Comparison of ENCODE assay signal across 8 mouse cellular contexts in the genomic region with DNA sequence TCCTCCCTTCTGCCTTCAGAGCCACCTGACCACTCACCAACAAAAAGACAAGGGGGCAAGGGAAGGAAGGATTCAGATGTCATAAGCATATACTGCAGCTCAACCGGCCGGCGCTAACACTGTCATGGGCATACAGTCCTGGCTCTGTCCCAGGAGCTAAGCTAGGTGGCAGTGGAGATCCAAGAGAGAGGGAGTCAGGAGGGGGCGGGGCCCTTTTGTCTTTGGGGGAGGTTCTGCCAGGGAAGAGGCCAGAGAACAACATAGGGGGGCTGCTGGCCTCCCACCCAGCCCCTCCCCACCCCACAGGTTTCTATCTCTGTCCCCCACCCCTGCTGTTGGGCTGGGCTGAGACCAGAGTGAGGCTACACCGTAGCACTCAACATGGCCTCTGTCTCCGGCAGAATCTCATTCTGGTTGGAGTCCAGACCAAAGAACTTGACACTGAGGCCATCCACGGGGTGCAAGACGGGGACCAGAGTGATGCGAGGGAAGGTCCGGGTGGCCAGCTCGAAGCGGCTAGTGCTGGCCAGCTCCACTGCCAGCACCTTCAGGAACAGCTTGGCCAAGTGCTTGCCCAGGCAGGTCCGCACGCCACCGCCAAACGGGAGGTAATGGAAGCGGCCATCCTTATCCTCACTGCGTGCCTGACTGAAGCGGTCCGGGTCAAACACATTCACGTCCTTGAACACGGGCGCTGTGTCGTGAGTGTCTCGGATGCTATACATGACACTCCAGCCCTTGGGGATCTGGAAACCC. TPM values are rescaled to one million over a fixed set of nuclear protein-coding genes. Genes with fewer than 3 reads are reported as not detected.
DNase-seq lines count a peak whose midpoint lies in the region; ATAC-seq and TF ChIP-seq lines count a peak whose summit lies in the region.

No protein-coding gene starts in this region.

- WGBS in lung, embryonic 16.5 days: 30% methylated on average over 25 of the region's 25 CpGs
- WGBS in embryonic facial prominence, embryonic 12.5 days: 33% methylated on average over 24 of the region's 25 CpGs
- 24% methylated on average over 25 of the region's 25 CpGs for WGBS in hindbrain, postnatal 0 days
- 32% methylated on average over 25 of the region's 25 CpGs for WGBS in neural tube, embryonic 13.5 days

- H3K36me3 ChIP-seq in lung, embryonic 16.5 days (ENCODE audit: control insufficient read depth, insufficient read depth, low read length): no peaks in the 10 kb centered on the region
- H3K36me3 ChIP-seq in embryonic facial prominence, embryonic 12.5 days: peaks cover 41% of the 10 kb centered on the region
- no peaks in the 10 kb centered on the region for H3K36me3 ChIP-seq in hindbrain, postnatal 0 days (ENCODE audit: insufficient read depth, low read length)
- H3K36me3 ChIP-seq in neural tube, embryonic 13.5 days: no peaks in the 10 kb centered on the region

- peaks cover 4% of the 10 kb centered on the region for H3K4me1 ChIP-seq in lung, embryonic 16.5 days (replicated peaks; ENCODE audit: control insufficient read depth, insufficient read depth, low read length)
- peaks cover 28% of the 10 kb centered on the region for H3K4me1 ChIP-seq in embryonic facial prominence, embryonic 12.5 days
- peaks cover 3% of the 10 kb centered on the region; the same call in 1 of the 2 replicates for H3K4me1 ChIP-seq in hindbrain, postnatal 0 days (ENCODE audit: insufficient read depth, low read length)
- H3K4me1 ChIP-seq in neural tube, embryonic 13.5 days (replicated peaks): peaks cover 14% of the 10 kb centered on the region

- no peak overlapping the region for H3K27ac ChIP-seq in lung, embryonic 16.5 days (ENCODE audit: low read length)
- no peak overlapping the region for H3K27ac ChIP-seq in embryonic facial prominence, embryonic 12.5 days
- no peak overlapping the region for H3K27ac ChIP-seq in hindbrain, postnatal 0 days
- no peak overlapping the region for H3K27ac ChIP-seq in neural tube, embryonic 13.5 days (replicated peaks)

- intact Hi-C loops in left cerebral cortex, postnatal 25 days (cut with DNase I): no loop called here

- H3K4me2 ChIP-seq in lung, embryonic 16.5 days (ENCODE audit: low read depth, low read length): 0 out of 2 replicates have a peak overlapping the region, but pooled peaks have one; percentile 19
- H3K4me2 ChIP-seq in embryonic facial prominence, embryonic 12.5 days (replicated peaks): peak overlapping the region; percentile 16; the same call in 1 of the 2 replicates
- H3K4me2 ChIP-seq in hindbrain, postnatal 0 days (ENCODE audit: low read depth, low read length): peak overlapping the region; percentile 25; the same call in 1 of the 2 replicates
- peak overlapping the region; percentile 22 for H3K4me2 ChIP-seq in neural tube, embryonic 13.5 days

- no peak for DNase-seq in lung, postnatal 36 days
- DNase-seq in hindbrain, postnatal 0 days (ENCODE audit: low spot score): peak; percentile 82
- no peak for DNase-seq in right cerebral cortex, postnatal 36 days (ENCODE audit: low spot score in 2 of 2)
- no peak for DNase-seq in left cerebral cortex, postnatal 25 days (ENCODE audit: low spot score in 2 of 2)

- peak; percentile 53 for TF ChIP-seq CTCF in hindbrain, postnatal 0 days (IDR thresholded peaks at IDR 0.05; ENCODE audit: low read depth)

- H3K9me3 ChIP-seq in lung, embryonic 16.5 days (ENCODE audit: control insufficient read depth, low read length): no peaks in the 10 kb centered on the region
- H3K9me3 ChIP-seq in embryonic facial prominence, embryonic 12.5 days: no peaks in the 10 kb centered on the region
- no peaks in the 10 kb centered on the region for H3K9me3 ChIP-seq in hindbrain, postnatal 0 days (ENCODE audit: low read length)
- H3K9me3 ChIP-seq in neural tube, embryonic 13.5 days: no peaks in the 10 kb centered on the region

- no peak overlapping the region for H3K4me3 ChIP-seq in lung, embryonic 16.5 days (ENCODE audit: low read length)
- H3K4me3 ChIP-seq in embryonic facial prominence, embryonic 12.5 days: no peak overlapping the region
- no peak overlapping the region for H3K4me3 ChIP-seq in hindbrain, postnatal 0 days (ENCODE audit: low read length)
- H3K4me3 ChIP-seq in neural tube, embryonic 13.5 days: peak overlapping the region; percentile 13; the same call in 1 of the 2 replicates

- peaks cover 2% of the 10 kb centered on the region; the same call in 1 of the 2 replicates for H3K27me3 ChIP-seq in lung, embryonic 16.5 days (ENCODE audit: control insufficient read depth, insufficient read depth, low read depth, low read length)
- H3K27me3 ChIP-seq in embryonic facial prominence, embryonic 12.5 days: peaks cover 19% of the 10 kb centered on the region; the same call in 1 of the 2 replicates
- H3K27me3 ChIP-seq in hindbrain, postnatal 0 days (ENCODE audit: insufficient read depth, low read length): 0 out of 2 replicates have a peak, but pooled peaks cover 6% of the 10 kb centered on the region
- peaks cover 65% of the 10 kb centered on the region for H3K27me3 ChIP-seq in neural tube, embryonic 13.5 days

- no peak overlapping the region for H3K9ac ChIP-seq in lung, embryonic 16.5 days (ENCODE audit: low read length)
- no peak overlapping the region for H3K9ac ChIP-seq in embryonic facial prominence, embryonic 12.5 days
- H3K9ac ChIP-seq in hindbrain, postnatal 0 days (replicated peaks; ENCODE audit: low read length): no peak overlapping the region
- H3K9ac ChIP-seq in neural tube, embryonic 13.5 days: no peak overlapping the region

- 0 out of 2 replicates have a peak, but pooled peaks have one; percentile 52 for ATAC-seq in lung, embryonic 16.5 days (ENCODE audit: low read depth)
- ATAC-seq in embryonic facial prominence, embryonic 12.5 days (ENCODE audit: insufficient number of reproducible peaks, insufficient read depth, low FRiP score, low TSS enrichment): no peak; the same call in 1 of the 2 replicates
- peak; percentile 70; the same call in 1 of the 2 replicates for ATAC-seq in hindbrain, postnatal 0 days
- ATAC-seq in neural tube, embryonic 13.5 days (ENCODE audit: low read depth): peak; percentile 54
- no peak for ATAC-seq in cerebellum, adult (ENCODE audit: insufficient number of reproducible peaks, low FRiP score, low TSS enrichment)

RNA-seq across cellular contexts. Expression of a gene that starts 19.6 kb away (rescaled TPM):
- polyA plus RNA-seq in lung, embryonic 16.5 days (2015; fragmentation: Nextera tagmentation; extraction: Ambion mirVana): 2.3 and 2.9 TPM in 2 replicates
- polyA plus RNA-seq in embryonic facial prominence, embryonic 12.5 days (2016; fragmentation: Nextera tagmentation; extraction: Ambion mirVana): 24.6 and 24.9 TPM in 2 replicates
- 78.9 and 90.5 TPM in 2 replicates for total RNA-seq in hindbrain, postnatal 0 days (2014; rRNA removed)
- 32.5 and 33.1 TPM in 2 replicates for polyA plus RNA-seq in hindbrain, postnatal 0 days (2015; fragmentation: Nextera tagmentation; extraction: Ambion mirVana)
- 5.7 and 7.5 TPM in 2 replicates for polyA plus RNA-seq in neural tube, embryonic 13.5 days (2015; fragmentation: Nextera tagmentation; extraction: Ambion mirVana)
- 10 to 100 TPM; 10.1 TPM for total RNA-seq in left cerebral cortex, postnatal 25 days (2021)

Comparison
In these comparisons a context has a peak if more than half of its experiments do, and no peak if none do; other contexts are left out.
1. ATAC-seq: peak in lung, embryonic 16.5 days (single experiment), hindbrain, postnatal 0 days (single experiment) and neural tube, embryonic 13.5 days (single experiment); none in embryonic facial prominence, embryonic 12.5 days (single experiment) and cerebellum, adult (single experiment).
2. Peak in every context shown above with its lines, with median percentiles within 50 percentile points of each other: H3K4me2 ChIP-seq.